Mouse (Mus musculus): ENCODE results near the gene Gm11114. TPM values are rescaled to one million over a fixed set of nuclear protein-coding genes. Genes with fewer than 3 reads are reported as not detected.

Gene Gm11114
- total RNA-seq (2021), result not detected

GRCm38 (mm10) chr9:85312473-85312872 lies at the start of gene Gm11114:
Gm11114 (plus strand) TSS chr9:85312773.
- no peak for DNase-seq (ENCODE audit: low spot score in 2 of 2)
- intact Hi-C loops (cut with DNase I), result no loop called here

- no peak for DNase-seq (ENCODE audit: low spot score in 2 of 2)
- intact Hi-C loops (cut with DNase I), result no loop called here
Observed at GRCm38 (mm10) chr9:85266847-85267246, 45.7 kb upstream of the Gm11114 start.

- intact Hi-C loops (cut with DNase I), result no loop called here
- DNase-seq (ENCODE audit: low spot score in 2 of 2), result no peak
Observed at GRCm38 (mm10) chr9:85274114-85274513, 38.5 kb upstream of the Gm11114 start.

DNA sequence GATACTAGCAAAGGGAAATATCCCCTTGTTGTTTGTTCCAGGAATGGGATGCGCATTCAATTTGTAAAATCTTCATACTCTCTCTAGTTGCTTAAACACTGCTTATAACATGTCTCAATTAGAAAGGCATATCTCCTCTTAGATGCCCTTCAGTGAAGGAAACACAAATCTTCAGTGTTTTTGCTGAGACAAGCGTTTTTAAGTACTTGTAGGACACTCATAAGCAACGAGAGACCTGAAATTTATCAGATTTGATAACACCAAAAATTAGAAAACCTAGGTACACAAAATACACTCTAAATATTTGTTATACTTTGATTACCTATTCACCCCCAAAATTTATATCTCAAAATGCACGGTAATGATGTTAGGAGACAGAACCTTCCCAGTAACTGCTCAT lies 9.7 kb upstream of the Gm11114 start:
- DNase-seq (ENCODE audit: low spot score in 2 of 2), result no peak
- intact Hi-C loops (cut with DNase I), result no loop called here

GRCm38 (mm10) chr9:85303378-85303777 lies 9.2 kb upstream of the Gm11114 start:
- DNase-seq (ENCODE audit: low spot score in 2 of 2), result no peak
- intact Hi-C loops (cut with DNase I), result no loop called here

GRCm38 (mm10) chr9:85316122-85316521 lies 3.5 kb downstream of the Gm11114 start:
- DNase-seq (ENCODE audit: low spot score in 2 of 2), result no peak
- intact Hi-C loops (cut with DNase I), result no loop called here

GRCm38 (mm10) chr9:85320167-85320951 lies 7.8 kb downstream of the Gm11114 start:
- DNase-seq (ENCODE audit: low spot score in 2 of 2), result no peak
- intact Hi-C loops (cut with DNase I), result no loop called here

- intact Hi-C loops (cut with DNase I), result no loop called here
- no peak for DNase-seq (ENCODE audit: low spot score in 2 of 2)
Observed at GRCm38 (mm10) chr9:85324158-85324875, 11.7 kb downstream of the Gm11114 start.

DNA sequence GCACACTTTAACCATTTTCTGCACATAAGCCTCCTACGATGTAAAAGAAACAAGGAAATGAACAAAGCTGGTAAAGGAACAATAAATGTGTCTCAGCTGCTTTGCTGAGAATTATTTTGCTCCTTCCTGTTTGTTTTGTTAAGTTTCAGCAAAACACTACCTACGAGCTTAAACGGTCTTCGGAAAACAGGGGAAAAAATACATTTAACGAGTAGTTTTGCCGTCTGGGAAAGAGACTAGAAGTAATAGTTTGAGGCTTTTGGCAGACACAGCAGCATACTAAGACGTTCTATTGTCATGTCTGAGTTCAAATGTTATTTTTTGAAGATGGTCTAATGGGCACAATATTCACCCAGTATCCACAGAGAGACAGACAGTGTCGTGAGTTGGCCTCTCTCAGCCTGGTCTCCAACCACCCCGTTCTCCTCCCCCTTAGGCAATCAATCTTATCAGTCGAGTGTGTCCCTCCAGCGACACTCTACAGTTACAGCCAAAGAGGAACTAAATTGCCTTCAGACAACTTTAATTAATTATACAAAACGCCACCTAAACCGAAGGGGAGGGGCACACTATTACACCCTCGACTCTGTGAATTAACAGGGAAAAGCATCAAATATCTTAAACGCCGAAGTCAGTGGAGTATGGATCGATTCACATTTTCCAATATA lies 12.8 kb downstream of the Gm11114 start:
- intact Hi-C loops (cut with DNase I), result loop anchor here (5.0 kb wide), 4 partner anchors 983 to 1368 kb away; no protein-coding TSS in a partner anchor
- no peak for DNase-seq (ENCODE audit: low spot score in 2 of 2)

DNA sequence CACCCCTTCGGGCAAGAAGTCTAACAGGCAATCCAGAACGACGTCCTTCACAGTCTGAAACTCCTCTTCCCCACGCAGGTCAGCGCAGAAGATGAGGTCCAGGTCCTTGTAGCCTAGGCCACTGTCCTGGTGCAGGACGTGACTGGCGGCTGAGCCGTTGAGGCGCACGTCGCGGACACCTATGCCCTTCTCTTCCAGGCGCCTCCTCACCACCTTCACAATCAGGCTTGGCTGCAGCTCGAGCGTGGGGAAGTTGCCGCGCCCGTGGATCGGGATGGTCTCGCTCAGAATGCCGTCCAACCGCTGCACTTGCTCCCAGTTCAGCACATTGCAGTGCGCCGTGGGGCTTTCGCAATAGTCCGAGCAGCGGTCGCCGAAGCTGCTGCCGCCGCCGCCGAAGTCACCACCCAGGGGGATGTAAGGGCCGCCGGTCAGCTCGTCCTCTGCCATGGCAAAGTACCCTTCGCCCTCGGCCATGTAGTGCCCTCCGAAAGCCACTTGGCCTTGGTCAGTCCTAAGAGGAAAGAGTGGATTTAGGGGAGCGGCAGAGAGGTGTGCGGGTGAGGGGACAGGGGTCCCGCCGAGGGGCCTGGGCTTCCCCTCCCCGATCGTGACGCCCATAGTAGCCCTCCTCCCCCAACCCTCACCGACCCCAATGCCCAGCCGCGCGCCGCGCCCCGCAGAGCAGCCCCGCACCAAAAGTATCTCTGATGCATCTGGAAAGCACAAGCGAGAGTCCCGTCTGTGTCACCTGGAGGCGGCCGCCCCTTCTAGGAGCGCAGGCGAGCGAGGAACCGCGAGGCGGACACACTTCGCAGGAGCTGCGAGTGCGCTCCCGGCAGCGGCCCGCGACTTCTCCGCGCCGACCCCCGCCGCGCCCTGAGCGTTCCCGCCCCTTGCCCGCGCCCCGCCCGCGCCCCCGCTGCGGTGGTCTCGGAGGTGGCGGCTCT lies 14.0 kb downstream of the Gm11114 start:
- intact Hi-C loops (cut with DNase I), result loop anchor here (5.0 kb wide), 4 partner anchors 984 to 1369 kb away; no protein-coding TSS in a partner anchor
- DNase-seq (ENCODE audit: low spot score in 2 of 2), result peak; percentile 8 to 16

- intact Hi-C loops (cut with DNase I), result loop anchor here (2.0 to 5.0 kb wide), 5 partner anchors 985 to 1521 kb away; partner anchors contain the start of gene Elovl4
- peak; percentile 55 to 57 for DNase-seq (ENCODE audit: low spot score in 2 of 2)
Observed at GRCm38 (mm10) chr9:85327242-85328211, 15.0 kb downstream of the Gm11114 start, which contains the start of gene Tent5a. Tent5a (minus strand) TSS chr9:85327348.

DNA sequence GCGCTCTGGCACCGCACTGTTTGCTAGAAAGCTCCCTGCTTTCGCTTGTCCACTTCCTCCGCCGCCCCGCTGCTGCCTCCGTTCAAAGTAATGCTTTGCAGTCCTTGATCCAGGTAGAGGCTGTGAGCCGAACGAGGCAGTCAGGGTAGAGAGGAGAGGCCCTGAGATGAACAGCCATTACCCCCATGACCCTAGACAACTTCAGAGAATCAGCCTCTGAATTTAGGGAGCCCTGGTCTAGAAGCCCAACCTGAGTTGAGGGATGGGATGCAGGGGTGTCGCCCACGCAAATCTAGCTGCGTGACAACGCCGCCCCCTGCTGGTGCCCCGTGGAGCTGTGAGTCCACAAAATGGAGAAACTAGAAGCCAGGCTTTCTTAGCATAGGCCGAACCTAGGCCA lies 15.7 kb downstream of the Gm11114 start:
- intact Hi-C loops (cut with DNase I), result loop anchor here (2.0 to 5.0 kb wide), 5 partner anchors 986 to 1521 kb away; partner anchors contain the start of gene Elovl4
- DNase-seq (ENCODE audit: low spot score in 2 of 2), result peak; percentile 81 to 82

- intact Hi-C loops (cut with DNase I), result no loop called here
- DNase-seq (ENCODE audit: low spot score in 2 of 2), result peak in 1 of 2 experiments; percentile 19
Observed at GRCm38 (mm10) chr9:85331521-85331920, 18.9 kb downstream of the Gm11114 start.

GRCm38 (mm10) chr9:85336046-85336445 lies 23.5 kb downstream of the Gm11114 start:
- intact Hi-C loops (cut with DNase I), result no loop called here

DNA sequence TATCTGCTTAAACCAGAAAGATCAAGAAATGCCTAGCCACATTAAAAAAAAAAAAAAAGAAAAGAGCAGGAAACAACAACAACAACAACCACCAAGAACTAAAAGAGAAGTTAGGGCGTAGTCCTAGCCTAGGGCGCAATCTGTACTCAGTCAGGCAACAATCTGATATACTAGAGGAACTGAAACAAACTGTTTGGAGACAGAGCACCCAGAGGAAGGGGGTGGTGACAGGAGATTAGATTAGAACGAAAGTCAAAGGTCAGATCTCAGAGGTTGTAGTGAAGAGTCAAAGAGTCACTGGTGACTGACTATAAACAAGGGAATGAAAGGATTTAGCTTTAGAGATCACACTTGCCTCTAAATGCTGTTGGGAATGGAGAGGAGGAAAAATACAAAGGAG lies 27.7 kb downstream of the Gm11114 start:
- DNase-seq (ENCODE audit: low spot score in 2 of 2), result no peak
- intact Hi-C loops (cut with DNase I), result no loop called here

More at GRCm38 (mm10) chr9:85336046-85336445, 23.5 kb downstream of the Gm11114 start:
- no peak for DNase-seq (ENCODE audit: low spot score in 2 of 2)

DNA sequence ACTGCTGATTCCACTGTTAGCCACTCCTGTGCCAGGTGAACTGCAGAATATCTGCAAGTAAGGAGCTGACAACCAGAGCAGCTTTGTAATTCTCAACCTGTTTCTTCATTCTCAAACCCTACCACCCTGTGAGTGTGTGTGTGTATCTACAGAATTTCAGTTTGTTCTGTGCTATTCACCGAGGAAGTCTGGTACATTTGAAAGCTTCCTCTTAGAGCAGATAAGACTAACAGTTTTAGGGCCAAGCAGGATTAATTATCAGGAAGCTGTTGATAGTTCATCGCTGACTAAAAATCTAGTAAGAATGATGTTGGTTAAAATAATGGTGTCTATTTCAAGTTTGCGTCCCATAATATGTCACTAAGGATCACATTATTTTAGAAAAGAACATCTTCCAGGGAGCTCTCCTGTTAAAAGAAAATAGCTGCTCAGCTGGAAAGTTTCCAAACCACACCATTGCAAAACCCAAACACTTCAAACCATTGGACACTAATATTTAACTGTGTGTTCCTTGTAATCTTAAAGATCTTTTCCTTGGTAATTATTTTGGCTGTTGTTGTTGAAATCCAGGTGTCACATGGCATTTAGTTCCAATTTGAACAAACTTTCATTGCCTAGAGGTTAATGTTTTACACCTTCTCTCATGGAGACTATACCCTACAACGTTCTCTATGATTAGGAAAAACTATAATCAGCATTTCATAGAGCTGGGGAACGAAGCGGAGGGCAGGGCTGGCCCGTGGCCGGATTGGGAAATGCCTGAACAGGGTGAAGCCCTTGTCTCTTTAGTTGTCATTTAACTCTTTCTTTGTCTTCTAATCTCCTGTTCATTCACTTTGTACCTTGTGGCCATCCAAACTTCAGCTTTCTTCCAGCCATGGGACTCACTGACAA lies 30.6 kb downstream of the Gm11114 start:
- DNase-seq (ENCODE audit: low spot score in 2 of 2), result no peak
- intact Hi-C loops (cut with DNase I), result no loop called here

Data from left cerebral cortex, postnatal 25 days (tissue).